Mouse (Mus musculus) C2C12 (cell line): ENCODE data around the gene Mylk3.

ENCODE experiments used
- CEBPB ChIP-seq: IDR thresholded peaks from one replicate; pipeline ENCODE4 v1.6.1; 2011; ENCODE audit warnings: low read depth, mild to moderate bottlenecking, control low read depth, moderate library complexity
- CTCF ChIP-seq: IDR thresholded peaks from one replicate; pipeline ENCODE4 v1.5.1; 2011; ENCODE audit not compliant: control insufficient read depth, insufficient read depth, insufficient read length
- FOSL1 ChIP-seq: IDR thresholded peaks from one replicate; pipeline ENCODE4 v1.8.0; 2011; ENCODE audit warnings: mild to moderate bottlenecking, low read length; ENCODE audit not compliant: poor library complexity, insufficient read depth, severe bottlenecking
- MAX ChIP-seq: IDR thresholded peaks from one replicate; pipeline ENCODE4 v1.6.1; 2011; ENCODE audit warnings: mild to moderate bottlenecking, control low read depth
- USF1 ChIP-seq: IDR thresholded peaks from one replicate; pipeline ENCODE4 v1.6.1; 2011; ENCODE audit warnings: low read depth, mild to moderate bottlenecking, control low read depth, moderate library complexity

GRCm38 (mm10) chr8:85373435-85374039 is 12.6 kb downstream of the Mylk3 start:
- no peak for TF ChIP-seq CTCF
- no peak for TF ChIP-seq CEBPB
- no peak for TF ChIP-seq MAX
- no peak for TF ChIP-seq USF1
- no peak for TF ChIP-seq FOSL1
